In genomic region chr8:105295256-105295655, GRCm38 (mm10) we compare ENCODE assay signal across 10 mouse cellular contexts. TPM values are rescaled to one million over a fixed set of nuclear protein-coding genes. Genes with fewer than 3 reads are reported as not detected.
DNase-seq lines count a peak whose midpoint lies in the region; ATAC-seq and TF ChIP-seq lines count a peak whose summit lies in the region.
"Had no signal": no experiment of that assay in that cellular context is flagged by ENCODE, and none has a peak within 500 bp of the region (broad histone marks: within the 10 kb centered on the region; RNA-seq: fewer than 3 reads in every experiment).

No protein-coding gene starts in this region.

- H3K4me2 ChIP-seq in lung, embryonic 16.5 days (ENCODE audit: low read depth, low read length), result peak overlapping the region; percentile 51
- H3K4me2 ChIP-seq in heart, embryonic 16.5 days (ENCODE audit: low read depth, low read length), result peak overlapping the region; percentile 52
- 0 out of 2 replicates have a peak overlapping the region, but pooled peaks have one; percentile 5 for H3K4me2 ChIP-seq in midbrain, embryonic 13.5 days (replicated peaks)

- intact Hi-C loops in heart, adult 2 months (cut with DNase I), result loop anchor here (10.0 kb wide), 1 partner anchor 640 kb away; no protein-coding TSS in a partner anchor
- intact Hi-C loops in heart, postnatal 36 days (cut with DNase I), result no loop called here

- H3K27ac ChIP-seq in heart, adult 2 months, result peak overlapping the region; percentile 88
- H3K27ac ChIP-seq in lung, embryonic 16.5 days (ENCODE audit: low read length), result peak overlapping the region; percentile 78
- peak overlapping the region; percentile 56 for H3K27ac ChIP-seq in heart, embryonic 16.5 days (ENCODE audit: low read length)
- no peak overlapping the region for H3K27ac ChIP-seq in midbrain, embryonic 13.5 days

- no peak for ATAC-seq in lung, embryonic 16.5 days (ENCODE audit: low read depth)
- no peak for ATAC-seq in heart, embryonic 16.5 days (replicated peaks; ENCODE audit: extremely low read depth, insufficient read depth, low FRiP score)
- ATAC-seq in midbrain, embryonic 13.5 days, result no peak

- WGBS in heart, adult 2 months, result 40% methylated on average over 11 of the region's 11 CpGs
- 47% methylated on average over 11 of the region's 11 CpGs for WGBS in lung, embryonic 16.5 days
- 57% methylated on average over 11 of the region's 11 CpGs for WGBS in heart, embryonic 16.5 days
- 71% methylated on average over 11 of the region's 11 CpGs for WGBS in midbrain, embryonic 13.5 days

- peak overlapping the region; percentile 34 for H3K4me3 ChIP-seq in heart, adult 2 months
- peak overlapping the region; percentile 34 for H3K4me3 ChIP-seq in lung, embryonic 16.5 days (ENCODE audit: low read length)
- H3K4me3 ChIP-seq in heart, embryonic 16.5 days (ENCODE audit: low read length), result peak overlapping the region; percentile 37
- H3K4me3 ChIP-seq in midbrain, embryonic 13.5 days (replicated peaks), result peak overlapping the region; percentile 6; the same call in 1 of the 2 replicates

- H3K27me3 ChIP-seq in heart, adult 2 months (ENCODE audit: control insufficient read depth, insufficient read depth, low read length), result no peaks in the 10 kb centered on the region
- peaks cover 6% of the 10 kb centered on the region for H3K27me3 ChIP-seq in lung, embryonic 16.5 days (ENCODE audit: control insufficient read depth, insufficient read depth, low read depth, low read length)
- peaks cover 6% of the 10 kb centered on the region; the same call in 1 of the 2 replicates for H3K27me3 ChIP-seq in heart, embryonic 16.5 days (ENCODE audit: control insufficient read depth, insufficient read depth, low read length)
- peaks cover 17% of the 10 kb centered on the region for H3K27me3 ChIP-seq in midbrain, embryonic 13.5 days

- no peaks in the 10 kb centered on the region for H3K79me2 ChIP-seq in heart, adult 2 months (replicated peaks; ENCODE audit: control insufficient read depth, insufficient read depth, low read length)

- no peak for TF ChIP-seq CTCF in heart, adult 2 months (IDR thresholded peaks at IDR 0.05)

- H3K9ac ChIP-seq in heart, adult 2 months (ENCODE audit: low read depth, low read length), result peak overlapping the region; percentile 51
- H3K9ac ChIP-seq in lung, embryonic 16.5 days (ENCODE audit: low read length), result peak overlapping the region; percentile 12; the same call in 1 of the 2 replicates
- peak overlapping the region; percentile 31 for H3K9ac ChIP-seq in heart, embryonic 16.5 days (ENCODE audit: low read length)
- no peak overlapping the region; the same call in 1 of the 2 replicates for H3K9ac ChIP-seq in midbrain, embryonic 13.5 days (replicated peaks)

- H3K36me3 ChIP-seq in heart, adult 2 months (ENCODE audit: control insufficient read depth, insufficient read depth, low read length), result peaks cover 4% of the 10 kb centered on the region
- H3K36me3 ChIP-seq in lung, embryonic 16.5 days (ENCODE audit: control insufficient read depth, insufficient read depth, low read length), result peaks cover 5% of the 10 kb centered on the region
- H3K36me3 ChIP-seq in heart, embryonic 16.5 days (ENCODE audit: control insufficient read depth, insufficient read depth), result peaks cover 9% of the 10 kb centered on the region
- peaks cover 13% of the 10 kb centered on the region for H3K36me3 ChIP-seq in midbrain, embryonic 13.5 days

- peaks cover 6% of the 10 kb centered on the region for H3K4me1 ChIP-seq in heart, adult 2 months (ENCODE audit: control insufficient read depth, insufficient read depth, low read length)
- H3K4me1 ChIP-seq in lung, embryonic 16.5 days (replicated peaks; ENCODE audit: control insufficient read depth, insufficient read depth, low read length), result peaks cover 24% of the 10 kb centered on the region
- peaks cover 24% of the 10 kb centered on the region for H3K4me1 ChIP-seq in heart, embryonic 16.5 days (ENCODE audit: control insufficient read depth, insufficient read depth, low read length)
- H3K4me1 ChIP-seq in midbrain, embryonic 13.5 days (replicated peaks), result peaks cover 31% of the 10 kb centered on the region

- DNase-seq in heart, adult 2 months, result no peak
- no peak for DNase-seq in heart, postnatal 36 days
- no peak for DNase-seq in lung, postnatal 10 days
- no peak for DNase-seq in retina, postnatal 1 day
- no peak for DNase-seq in layer of hippocampus, postnatal 10 days (ENCODE audit: low spot score in 2 of 2)
- DNase-seq: layer of hippocampus, adult 9-11 months; right cerebral cortex, postnatal 14 days had no signal

- TF ChIP-seq POLR2A in heart, adult 2 months (IDR thresholded peaks at IDR 0.05; ENCODE audit: insufficient read depth, low read depth, low read length), result no peak

- no peaks in the 10 kb centered on the region for H3K9me3 ChIP-seq in lung, embryonic 16.5 days (ENCODE audit: control insufficient read depth, low read length)
- H3K9me3 ChIP-seq in heart, embryonic 16.5 days (replicated peaks; ENCODE audit: control insufficient read depth, low read length), result no peaks in the 10 kb centered on the region
- H3K9me3 ChIP-seq in midbrain, embryonic 13.5 days, result no peaks in the 10 kb centered on the region

- no peak for TF ChIP-seq EP300 in heart, adult 2 months (IDR thresholded peaks at IDR 0.05; ENCODE audit: insufficient read depth, low read depth, low read length)

RNA-seq across cellular contexts. Expression of gene Exoc3l, which starts 0.6 kb away (rescaled TPM):
- total RNA-seq in heart, adult 2 months (2021), result 1 to 10 TPM; 3.9 to 4.7 TPM
- polyA plus RNA-seq in heart, adult 2 months (2012; rRNA removed), result 10.5 and 11.8 TPM in 2 replicates
- 1 to 10 TPM; 6.4 to 7.7 TPM for total RNA-seq in heart, postnatal 36 days (2021)
- 34.4 and 35.5 TPM in 2 replicates for polyA plus RNA-seq in lung, embryonic 16.5 days (2015; fragmentation: Nextera tagmentation; extraction: Ambion mirVana)
- polyA plus RNA-seq in heart, embryonic 16.5 days (2015; fragmentation: Nextera tagmentation; extraction: Ambion mirVana), result 14.6 and 14.9 TPM in 2 replicates
- 10.4 and 11.7 TPM in 2 replicates for polyA plus RNA-seq in midbrain, embryonic 13.5 days (2015; fragmentation: Nextera tagmentation; extraction: Ambion mirVana)
- 1 to 10 TPM; 3.7 to 5.9 TPM for total RNA-seq in layer of hippocampus, postnatal 10 days (2021)

RNA-seq across cellular contexts. Expression of gene E2f4, which starts 2.2 kb away (rescaled TPM):
- 10 to 100 TPM; 21.1 to 21.5 TPM for total RNA-seq in heart, adult 2 months (2021)
- 61.8 and 62.8 TPM in 2 replicates for polyA plus RNA-seq in heart, adult 2 months (2012; rRNA removed)
- 10 to 100 TPM; 18.9 to 20.0 TPM for total RNA-seq in heart, postnatal 36 days (2021)
- 69.1 and 76.2 TPM in 2 replicates for polyA plus RNA-seq in lung, embryonic 16.5 days (2015; fragmentation: Nextera tagmentation; extraction: Ambion mirVana)
- polyA plus RNA-seq in heart, embryonic 16.5 days (2015; fragmentation: Nextera tagmentation; extraction: Ambion mirVana), result 50.8 and 61.1 TPM in 2 replicates
- 51.1 and 57.5 TPM in 2 replicates for polyA plus RNA-seq in midbrain, embryonic 13.5 days (2015; fragmentation: Nextera tagmentation; extraction: Ambion mirVana)
- total RNA-seq in layer of hippocampus, postnatal 10 days (2021), result 10 to 100 TPM; 31.9 to 33.5 TPM

RNA-seq across cellular contexts. Expression of gene 4931428F04Rik, which starts 5.6 kb away (rescaled TPM):
- total RNA-seq in heart, adult 2 months (2021), result 1 to 10 TPM; 1.1 to 1.2 TPM
- 2.1 and 3.5 TPM in 2 replicates for polyA plus RNA-seq in heart, adult 2 months (2012; rRNA removed)
- under 1 TPM; 0.70 to 0.97 TPM for total RNA-seq in heart, postnatal 36 days (2021)
- polyA plus RNA-seq in lung, embryonic 16.5 days (2015; fragmentation: Nextera tagmentation; extraction: Ambion mirVana), result 8.3 and 9.5 TPM in 2 replicates
- 5.4 and 6.7 TPM in 2 replicates for polyA plus RNA-seq in heart, embryonic 16.5 days (2015; fragmentation: Nextera tagmentation; extraction: Ambion mirVana)
- 106 and 107 TPM in 2 replicates for polyA plus RNA-seq in midbrain, embryonic 13.5 days (2015; fragmentation: Nextera tagmentation; extraction: Ambion mirVana)
- total RNA-seq in layer of hippocampus, postnatal 10 days (2021), result 10 to 100 TPM; 60.0 to 60.5 TPM

RNA-seq across cellular contexts. Expression of gene Elmo3, which starts 10.1 kb away (rescaled TPM):
- under 1 TPM; 0.70 to 0.73 TPM for total RNA-seq in heart, adult 2 months (2021)
- 2.8 and 3.5 TPM in 2 replicates for polyA plus RNA-seq in heart, adult 2 months (2012; rRNA removed)
- 1 to 10 TPM; 1.2 to 1.3 TPM for total RNA-seq in heart, postnatal 36 days (2021)
- polyA plus RNA-seq in lung, embryonic 16.5 days (2015; fragmentation: Nextera tagmentation; extraction: Ambion mirVana), result 14.8 and 15.6 TPM in 2 replicates
- 4.1 and 5.1 TPM in 2 replicates for polyA plus RNA-seq in heart, embryonic 16.5 days (2015; fragmentation: Nextera tagmentation; extraction: Ambion mirVana)
- 0.97 and 1.1 TPM in 2 replicates for polyA plus RNA-seq in midbrain, embryonic 13.5 days (2015; fragmentation: Nextera tagmentation; extraction: Ambion mirVana)
- total RNA-seq in layer of hippocampus, postnatal 10 days (2021), result 1 to 10 TPM; 1.2 to 2.0 TPM

RNA-seq across cellular contexts. Expression of gene Nol3, which starts 19.3 kb away (rescaled TPM):
- 10 to 100 TPM; 19.7 to 23.0 TPM for total RNA-seq in heart, adult 2 months (2021)
- polyA plus RNA-seq in heart, adult 2 months (2012; rRNA removed), result 17.3 and 19.1 TPM in 2 replicates
- 10 to 100 TPM; 19.3 to 22.1 TPM for total RNA-seq in heart, postnatal 36 days (2021)
- polyA plus RNA-seq in lung, embryonic 16.5 days (2015; fragmentation: Nextera tagmentation; extraction: Ambion mirVana), result 2.0 and 2.1 TPM in 2 replicates
- 5.2 and 5.8 TPM in 2 replicates for polyA plus RNA-seq in heart, embryonic 16.5 days (2015; fragmentation: Nextera tagmentation; extraction: Ambion mirVana)
- polyA plus RNA-seq in midbrain, embryonic 13.5 days (2015; fragmentation: Nextera tagmentation; extraction: Ambion mirVana), result 3.1 and 4.3 TPM in 2 replicates
- total RNA-seq in layer of hippocampus, postnatal 10 days (2021), result 1 to 10 TPM; 3.6 to 3.7 TPM

Comparison
In these comparisons a context has a peak if more than half of its experiments do, and no peak if none do; other contexts are left out.
1. RNA of gene 4931428F04Rik, which starts 5.6 kb away (polyA plus RNA-seq): 106 to 107 TPM in midbrain, embryonic 13.5 days; 8.3 to 9.5 TPM in lung, embryonic 16.5 days, 5.4 to 6.7 TPM in heart, embryonic 16.5 days and 2.1 to 3.5 TPM in heart, adult 2 months; every median in the first group is over 10 times any median in the second.
2. Peak in every context shown above with its lines, with median percentiles within 50 percentile points of each other: H3K4me3 ChIP-seq and H3K4me2 ChIP-seq.